Mouse (Mus musculus): ENCODE results near the gene Slc27a5. TPM values are rescaled to one million over a fixed set of nuclear protein-coding genes. Genes with fewer than 3 reads are reported as not detected.
A peak's percentile ranks its signal among the peaks of the same experiment; 100 is the strongest.

Slc27a5 gene
- polyA plus RNA-seq, 1 experiment = 0.06 TPM

DNA sequence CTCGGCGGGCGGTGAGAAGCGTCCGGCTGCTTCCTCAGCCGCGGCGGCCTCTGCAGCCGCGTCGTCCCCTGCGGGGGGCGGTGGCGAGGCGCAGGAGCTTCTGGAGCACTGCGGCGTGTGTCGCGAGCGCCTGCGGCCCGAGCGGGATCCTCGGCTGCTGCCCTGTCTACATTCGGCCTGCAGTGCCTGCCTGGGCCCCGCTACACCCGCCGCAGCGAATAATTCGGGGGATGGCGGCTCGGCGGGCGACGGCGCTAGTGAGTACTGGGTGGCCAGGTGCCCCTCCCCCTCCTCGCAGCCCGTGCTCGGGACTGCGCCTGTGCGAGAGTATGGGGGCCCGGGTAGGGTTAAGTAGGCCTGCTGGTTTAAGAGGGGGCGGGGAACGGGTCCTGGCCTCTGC, 26.8 kb upstream of the Slc27a5 start:
- H3K4me1 ChIP-seq (ENCODE audit: control insufficient read depth, insufficient read depth, low read length) = peaks cover 5% of the 10 kb centered on the region
- peak overlapping the region; percentile 97 for H3K4me3 ChIP-seq (ENCODE audit: control insufficient read depth, low read depth, low read length)
- no peak for TF ChIP-seq CTCF (IDR thresholded peaks at IDR 0.05; ENCODE audit: control insufficient read depth, insufficient read depth, insufficient replicate concordance, low read depth, low read length)
- TF ChIP-seq POLR2A (IDR thresholded peaks at IDR 0.05; ENCODE audit: control insufficient read depth, low read depth, low read length) = peak; percentile 31; the same call in 1 of the 2 replicates
- H3K27ac ChIP-seq (ENCODE audit: control insufficient read depth, insufficient read depth, low read depth, low read length) = peak overlapping the region; percentile 100
- H3K36me3 ChIP-seq (ENCODE audit: control insufficient read depth, insufficient read depth, low read length) = peaks cover 11% of the 10 kb centered on the region
- no peaks in the 10 kb centered on the region for H3K27me3 ChIP-seq (ENCODE audit: control insufficient read depth, insufficient read depth, low read length)

DNA sequence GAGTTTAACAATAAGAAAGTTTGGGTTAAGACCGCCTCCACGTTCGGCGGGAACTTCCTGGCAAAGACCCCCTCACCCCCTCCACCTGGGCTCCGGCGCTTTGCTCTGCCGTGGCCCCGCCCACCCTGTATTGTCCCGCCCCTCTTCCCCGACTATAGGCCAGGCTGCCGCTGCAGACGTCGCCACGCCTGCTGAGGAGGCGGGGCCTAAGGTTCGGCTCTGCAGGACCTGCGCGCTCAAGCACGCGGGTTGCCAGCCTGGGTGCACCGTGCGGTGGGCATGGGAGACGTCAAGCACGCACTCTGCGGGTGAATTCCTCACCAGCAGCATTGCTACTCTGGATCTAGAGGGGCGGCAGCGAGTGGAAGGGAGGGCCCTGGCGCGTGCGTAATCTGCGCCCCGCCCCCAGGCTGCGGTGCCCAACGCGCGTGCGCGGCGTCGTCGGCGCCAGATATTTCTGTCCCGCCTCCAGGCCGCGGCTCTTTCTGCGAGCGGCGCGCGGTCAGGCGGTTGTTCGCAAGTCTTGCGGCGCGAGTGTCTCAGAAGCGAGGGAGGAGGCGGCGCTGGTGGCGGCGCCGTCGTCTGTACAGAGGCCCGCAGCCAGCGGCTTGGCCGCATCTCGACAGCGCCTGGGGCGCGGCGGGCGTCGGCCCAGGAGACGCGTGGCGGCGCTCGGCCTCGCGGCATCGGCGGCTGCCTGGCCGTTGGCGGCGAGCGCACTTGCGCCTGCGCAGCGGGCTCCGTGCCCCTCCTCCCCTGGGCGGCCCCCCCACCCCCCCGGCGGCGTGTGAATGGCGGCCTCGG, 26.1 kb upstream of the Slc27a5 start:
- Histone ChIP-seq H3K27ac (ENCODE audit: control insufficient read depth, insufficient read depth, low read depth, low read length) (peak overlapping the region; percentile 100), H3K4me3 (ENCODE audit: control insufficient read depth, low read depth, low read length) (peak overlapping the region; percentile 97), H3K4me1 (ENCODE audit: control insufficient read depth, insufficient read depth, low read length) (peaks cover 5% of the 10 kb centered on the region), H3K36me3 (ENCODE audit: control insufficient read depth, insufficient read depth, low read length) (peaks cover 8% of the 10 kb centered on the region), H3K27me3 (ENCODE audit: control insufficient read depth, insufficient read depth, low read length) (no peaks in the 10 kb centered on the region)
- TF ChIP-seq CTCF (IDR thresholded peaks at IDR 0.05; ENCODE audit: control insufficient read depth, insufficient read depth, insufficient replicate concordance, low read depth, low read length) (no peak), POLR2A (IDR thresholded peaks at IDR 0.05; ENCODE audit: control insufficient read depth, low read depth, low read length) (peak; percentile 93)

DNA sequence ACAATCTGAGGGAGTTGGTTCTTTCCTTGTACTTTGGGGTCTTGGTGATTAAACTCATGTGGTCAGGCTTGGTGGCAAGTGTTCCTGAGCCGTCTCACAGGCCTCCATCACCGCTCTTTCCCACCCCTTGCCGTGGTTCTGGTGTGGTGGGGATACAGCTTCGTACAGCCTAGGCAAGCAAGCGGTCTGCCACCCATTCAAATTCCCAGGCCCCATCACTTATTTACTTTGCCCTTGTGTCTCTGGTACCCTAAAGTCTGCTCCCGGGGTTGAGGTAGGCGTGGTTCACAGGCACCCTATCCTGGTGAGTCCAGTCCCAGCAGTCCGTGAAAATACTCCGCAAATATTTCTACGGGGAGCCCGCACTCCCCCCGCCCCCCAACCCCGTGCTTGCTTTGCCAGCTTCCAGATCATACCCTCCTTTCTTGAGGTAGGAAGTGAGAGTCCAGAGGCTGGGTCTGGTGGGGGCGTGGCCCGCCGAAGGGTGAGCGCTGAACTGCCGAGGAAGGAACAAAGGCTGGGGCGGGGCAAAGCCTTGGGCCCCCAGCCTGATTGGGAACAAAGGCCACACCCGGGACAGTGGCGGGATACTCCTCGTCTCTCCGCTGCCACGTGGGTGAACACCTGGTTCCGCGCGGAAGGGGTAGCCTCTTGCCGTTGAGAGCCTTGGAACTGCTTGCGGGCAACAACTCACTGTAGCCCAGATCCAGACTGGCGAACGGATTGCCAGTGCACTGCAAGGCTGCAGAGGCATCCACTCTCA, 25.0 kb upstream of the Slc27a5 start:
- Histone ChIP-seq H3K4me1 (ENCODE audit: control insufficient read depth, insufficient read depth, low read length) (peaks cover 5% of the 10 kb centered on the region), H3K4me3 (ENCODE audit: control insufficient read depth, low read depth, low read length) (peak overlapping the region; percentile 75), H3K36me3 (ENCODE audit: control insufficient read depth, insufficient read depth, low read length) (peaks cover 2% of the 10 kb centered on the region), H3K27me3 (ENCODE audit: control insufficient read depth, insufficient read depth, low read length) (no peaks in the 10 kb centered on the region), H3K27ac (ENCODE audit: control insufficient read depth, insufficient read depth, low read depth, low read length) (peak overlapping the region; percentile 87)
- TF ChIP-seq CTCF (IDR thresholded peaks at IDR 0.05; ENCODE audit: control insufficient read depth, insufficient read depth, insufficient replicate concordance, low read depth, low read length) = no peak
- peak; percentile 59; the same call in 1 of the 2 replicates for TF ChIP-seq POLR2A (IDR thresholded peaks at IDR 0.05; ENCODE audit: control insufficient read depth, low read depth, low read length)

DNA sequence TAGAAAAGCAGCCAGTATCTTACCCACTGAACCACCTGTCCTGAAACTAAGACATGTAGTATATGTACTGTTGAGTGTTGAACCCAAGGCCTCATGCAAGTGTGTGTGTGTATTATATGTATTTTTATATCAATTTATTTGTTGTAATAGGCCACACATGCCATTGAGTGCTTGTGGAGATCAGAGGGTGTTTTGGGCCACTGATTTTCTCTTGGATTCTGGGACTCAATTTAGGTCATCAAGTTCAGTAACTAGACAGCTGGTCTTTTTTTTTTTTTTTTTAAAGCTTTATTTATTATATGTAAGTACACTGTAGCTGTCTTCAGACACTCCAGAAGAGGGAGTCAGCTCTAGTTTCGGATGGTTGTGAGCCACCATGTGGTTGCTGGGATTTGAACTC, 17.2 kb upstream of the Slc27a5 start:
- no peaks in the 10 kb centered on the region for H3K36me3 ChIP-seq (ENCODE audit: control insufficient read depth, insufficient read depth, low read length)
- no peak for TF ChIP-seq POLR2A (IDR thresholded peaks at IDR 0.05; ENCODE audit: control insufficient read depth, low read depth, low read length)
- TF ChIP-seq CTCF (IDR thresholded peaks at IDR 0.05; ENCODE audit: control insufficient read depth, insufficient read depth, insufficient replicate concordance, low read depth, low read length) = no peak
- H3K4me1 ChIP-seq (ENCODE audit: control insufficient read depth, insufficient read depth, low read length) = peaks cover 4% of the 10 kb centered on the region
- no peak overlapping the region for H3K4me3 ChIP-seq (ENCODE audit: control insufficient read depth, low read depth, low read length)
- H3K27ac ChIP-seq (ENCODE audit: control insufficient read depth, insufficient read depth, low read depth, low read length) = no peak overlapping the region
- H3K27me3 ChIP-seq (ENCODE audit: control insufficient read depth, insufficient read depth, low read length) = no peaks in the 10 kb centered on the region

DNA sequence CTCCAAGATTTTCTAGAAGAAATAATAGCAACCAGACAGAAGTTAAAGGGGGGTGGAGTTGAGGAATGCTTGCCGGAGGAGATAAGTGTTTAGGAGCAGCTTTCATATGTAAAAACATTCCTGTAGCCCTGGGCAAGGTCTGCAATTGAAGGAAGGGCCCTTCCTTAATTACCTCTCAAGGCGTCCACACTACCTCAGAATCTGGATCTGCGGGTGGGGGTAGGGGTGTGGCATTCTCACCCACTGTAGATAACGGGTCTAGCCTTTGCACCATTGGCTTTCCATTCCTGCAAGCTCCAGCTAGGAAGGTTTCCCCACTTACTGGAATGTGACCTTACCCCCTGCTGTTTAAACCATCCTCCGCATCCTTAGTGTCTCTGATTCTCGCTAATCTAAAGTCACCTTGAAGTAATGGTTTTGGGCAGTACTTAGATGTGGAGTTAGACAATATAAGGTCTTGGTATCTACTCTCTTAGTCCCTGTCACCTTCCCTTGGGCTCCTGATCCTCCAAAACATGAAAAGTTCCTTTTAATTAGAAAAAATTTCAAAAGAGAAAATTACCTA, 16.4 kb upstream of the Slc27a5 start:
- Histone ChIP-seq H3K4me1 (ENCODE audit: control insufficient read depth, insufficient read depth, low read length) (peaks cover 5% of the 10 kb centered on the region), H3K4me3 (ENCODE audit: control insufficient read depth, low read depth, low read length) (no peak overlapping the region), H3K27me3 (ENCODE audit: control insufficient read depth, insufficient read depth, low read length) (no peaks in the 10 kb centered on the region), H3K27ac (ENCODE audit: control insufficient read depth, insufficient read depth, low read depth, low read length) (no peak overlapping the region), H3K36me3 (ENCODE audit: control insufficient read depth, insufficient read depth, low read length) (no peaks in the 10 kb centered on the region)
- TF ChIP-seq CTCF (IDR thresholded peaks at IDR 0.05; ENCODE audit: control insufficient read depth, insufficient read depth, insufficient replicate concordance, low read depth, low read length) (no peak), POLR2A (IDR thresholded peaks at IDR 0.05; ENCODE audit: control insufficient read depth, low read depth, low read length) (no peak)

DNA sequence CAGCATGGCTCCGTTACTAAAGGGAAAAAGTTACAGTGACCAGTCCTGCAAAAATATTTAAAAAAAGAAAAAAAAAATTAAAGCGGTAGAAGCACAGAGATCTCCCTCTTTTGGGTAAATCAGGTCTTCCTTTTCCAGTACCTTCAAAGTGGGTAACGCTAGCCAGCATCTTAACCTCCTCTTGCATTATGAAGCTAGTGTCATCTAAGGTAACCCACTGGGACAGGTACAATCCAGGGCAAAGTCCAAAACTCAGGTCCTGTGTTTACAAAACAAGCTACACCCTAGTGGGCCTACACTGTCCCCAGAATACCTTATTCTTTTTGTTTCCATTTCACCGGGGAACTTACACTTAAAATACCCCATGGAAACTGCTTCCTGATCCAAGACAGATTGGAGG, 15.7 kb upstream of the Slc27a5 start:
- H3K27ac ChIP-seq (ENCODE audit: control insufficient read depth, insufficient read depth, low read depth, low read length) = no peak overlapping the region
- no peaks in the 10 kb centered on the region for H3K27me3 ChIP-seq (ENCODE audit: control insufficient read depth, insufficient read depth, low read length)
- no peak overlapping the region for H3K4me3 ChIP-seq (ENCODE audit: control insufficient read depth, low read depth, low read length)
- H3K36me3 ChIP-seq (ENCODE audit: control insufficient read depth, insufficient read depth, low read length) = no peaks in the 10 kb centered on the region
- TF ChIP-seq POLR2A (IDR thresholded peaks at IDR 0.05; ENCODE audit: control insufficient read depth, low read depth, low read length) = no peak
- TF ChIP-seq CTCF (IDR thresholded peaks at IDR 0.05; ENCODE audit: control insufficient read depth, insufficient read depth, insufficient replicate concordance, low read depth, low read length) = no peak
- H3K4me1 ChIP-seq (ENCODE audit: control insufficient read depth, insufficient read depth, low read length) = peaks cover 5% of the 10 kb centered on the region
